Mouse (Mus musculus) neural tube, embryonic 13.5 days (tissue): ENCODE results near the gene Pxylp1. TPM values are rescaled to one million over a fixed set of nuclear protein-coding genes. Genes with fewer than 3 reads are reported as not detected.
A peak's percentile ranks its signal among the peaks of the same experiment; 100 is the strongest.

Experiments
- ATAC-seq: fragments of 200-750 bp; cut with Nextera tagmentation; 2 replicates; pipeline ENCODE4 v1.8.0; 2017; ENCODE audit warnings: low read depth, mild to moderate bottlenecking, moderate TSS enrichment, moderate library complexity
- H3K27ac ChIP-seq: fragments of 300-500 bp; sonication (generic); replicated peaks from 2 replicates; pipeline ENCODE4 v1.5.1; 2015; ENCODE audit warnings: moderate library complexity, mild to moderate bottlenecking, inconsistent platforms
- H3K27me3 ChIP-seq: fragments of 300-500 bp; sonication (generic); 2 replicates; pipeline ENCODE4 v1.6.1; 2015; ENCODE audit warnings: mild to moderate bottlenecking, inconsistent platforms
- H3K36me3 ChIP-seq: fragments of 300-500 bp; sonication (generic); 2 replicates; pipeline ENCODE4 v1.6.1; 2015; ENCODE audit warnings: mild to moderate bottlenecking, inconsistent platforms
- H3K4me1 ChIP-seq: fragments of 300-500 bp; sonication (generic); replicated peaks from 2 replicates; pipeline ENCODE4 v1.6.1; 2015; ENCODE audit warnings: inconsistent platforms
- H3K4me2 ChIP-seq: fragments of 300-500 bp; sonication (generic); 2 replicates; pipeline ENCODE4 v1.6.1; 2015; ENCODE audit warnings: inconsistent platforms, mild to moderate bottlenecking, moderate library complexity
- H3K4me3 ChIP-seq: fragments of 300-500 bp; sonication (generic); 2 replicates; pipeline ENCODE4 v1.5.1; 2015; ENCODE audit warnings: mild to moderate bottlenecking, inconsistent platforms
- H3K9ac ChIP-seq: fragments of 300-500 bp; sonication (generic); 2 replicates; pipeline ENCODE4 v1.6.1; 2015; ENCODE audit warnings: moderate library complexity, mild to moderate bottlenecking, inconsistent platforms
- H3K9me3 ChIP-seq: fragments of 300-500 bp; sonication (generic); 2 replicates; pipeline ENCODE4 v1.6.1; 2016; ENCODE audit warnings: inconsistent platforms
- WGBS: fragments of 180-500 bp; shearing (Covaris S2); methylation state at CpG from one replicate; pipeline ENCODE4 v1.1.7; 2015; 5-methylcytosine and 5-hydroxymethylcytosine counted together
- polyA plus RNA-seq: library from polyadenylated mRNA; unstranded; fragments of >200 nt; fragmentation: Nextera tagmentation; extraction: Ambion mirVana; gene quantifications from 2 replicates; pipeline ENCODE4 v1.2.1, GENCODE M21; 2015

The Pxylp1 gene
- polyA plus RNA-seq, 1 experiment from 2014 or later, result 33.4 TPM

DNA sequence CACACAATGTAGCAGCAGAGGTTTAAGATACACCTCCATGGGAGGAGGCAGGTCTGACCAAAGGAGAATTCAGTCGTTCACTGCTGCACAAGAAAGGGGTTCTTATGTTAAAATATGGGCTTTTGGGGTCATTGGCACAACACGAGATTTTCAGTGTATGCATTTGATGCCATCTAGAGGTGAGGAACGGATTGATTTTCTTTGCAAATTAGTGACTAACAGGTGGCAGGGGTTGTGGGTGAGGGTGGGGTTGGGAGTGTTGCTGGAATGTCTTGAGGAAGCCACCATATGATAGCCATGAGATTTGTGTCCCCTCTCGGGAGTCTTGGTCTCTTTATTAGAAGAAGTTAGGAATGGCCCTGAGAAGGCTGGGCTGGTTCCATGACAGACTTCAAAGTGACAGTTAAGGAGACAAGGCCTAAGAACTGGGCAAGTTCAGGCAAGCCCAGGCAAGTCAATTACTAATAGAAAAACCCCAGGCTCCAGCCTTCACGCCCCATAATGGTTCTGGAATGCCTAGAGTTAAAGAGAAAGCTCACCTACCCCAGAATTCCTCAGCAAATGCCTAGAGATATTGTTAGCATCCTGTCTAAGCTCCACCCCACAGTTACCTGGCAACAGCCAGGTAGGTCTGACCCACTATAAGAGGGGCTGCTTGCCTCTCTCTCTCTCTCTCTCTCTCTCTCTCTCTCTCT, 92.2 kb downstream of the Pxylp1 start:
- no peaks in the 10 kb centered on the region for H3K9me3 ChIP-seq
- ATAC-seq, result no peak
- H3K36me3 ChIP-seq, result no peaks in the 10 kb centered on the region
- H3K27me3 ChIP-seq, result no peaks in the 10 kb centered on the region
- H3K4me2 ChIP-seq, result no peak overlapping the region
- peaks cover 12% of the 10 kb centered on the region for H3K4me1 ChIP-seq
- 34% methylated on average over 5 of the region's 5 CpGs for WGBS
- H3K4me3 ChIP-seq, result no peak overlapping the region
- no peak overlapping the region for H3K27ac ChIP-seq
- H3K9ac ChIP-seq, result no peak overlapping the region

DNA sequence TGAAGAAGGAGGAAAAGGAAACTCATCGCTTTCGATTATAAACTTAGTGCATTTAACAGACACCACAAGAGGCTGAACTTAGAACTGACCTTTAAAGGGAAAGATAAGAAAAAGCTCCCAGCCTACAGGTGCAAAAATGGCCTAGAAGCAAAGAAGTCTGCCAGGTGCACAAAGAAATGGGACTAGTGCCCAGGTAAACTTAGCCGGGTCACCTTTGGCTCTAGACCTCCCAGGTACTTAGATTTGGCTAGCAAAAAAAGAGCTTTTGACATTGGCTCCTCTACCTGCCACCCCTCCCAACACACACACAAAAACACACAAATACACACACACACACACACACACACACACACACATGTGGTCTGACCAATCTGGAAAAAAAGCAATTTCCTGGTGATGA, 95.2 kb downstream of the Pxylp1 start:
- Histone ChIP-seq H3K27me3 (no peaks in the 10 kb centered on the region), H3K4me2 (no peak overlapping the region), H3K27ac (no peak overlapping the region), H3K4me3 (no peak overlapping the region), H3K36me3 (no peaks in the 10 kb centered on the region), H3K9me3 (no peaks in the 10 kb centered on the region), H3K9ac (no peak overlapping the region), H3K4me1 (peaks cover 14% of the 10 kb centered on the region)
- 95% methylated on average over 3 of the region's 3 CpGs for WGBS
- ATAC-seq, result no peak

DNA sequence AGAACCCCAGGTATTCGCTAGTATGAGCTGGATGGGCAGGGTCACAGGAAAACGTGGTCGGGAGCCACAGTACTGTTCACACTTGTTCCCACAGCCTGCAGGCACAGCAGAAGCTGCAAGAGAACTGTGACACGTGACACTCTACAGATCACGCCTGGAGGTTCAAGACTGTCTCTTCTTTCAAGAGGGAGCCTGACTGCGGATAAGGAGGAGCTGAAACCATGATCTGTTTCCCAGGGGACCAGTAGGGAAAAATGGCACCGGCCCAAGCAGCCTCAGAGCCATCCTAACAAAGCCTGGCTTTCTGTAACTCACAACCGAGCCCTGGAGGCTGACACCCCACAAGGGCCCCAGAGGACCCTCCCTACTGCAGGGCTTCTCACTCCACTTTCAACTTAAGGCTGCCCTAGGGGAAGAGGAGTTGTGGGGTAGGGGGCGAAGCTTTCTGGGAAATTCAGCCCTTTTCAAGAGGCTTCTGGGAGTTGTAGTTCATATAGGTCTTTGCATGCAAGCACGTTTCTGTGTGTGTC, 97.0 kb downstream of the Pxylp1 start:
- Histone ChIP-seq H3K9ac (peak overlapping the region; percentile 70), H3K9me3 (no peaks in the 10 kb centered on the region), H3K27ac (peak overlapping the region; percentile 79), H3K4me1 (peaks cover 9% of the 10 kb centered on the region), H3K4me2 (peak overlapping the region; percentile 63), H3K27me3 (no peaks in the 10 kb centered on the region), H3K4me3 (peak overlapping the region; percentile 50), H3K36me3 (no peaks in the 10 kb centered on the region)
- WGBS, result 15% methylated on average over 10 of the region's 10 CpGs
- ATAC-seq, result peak; percentile 89

DNA sequence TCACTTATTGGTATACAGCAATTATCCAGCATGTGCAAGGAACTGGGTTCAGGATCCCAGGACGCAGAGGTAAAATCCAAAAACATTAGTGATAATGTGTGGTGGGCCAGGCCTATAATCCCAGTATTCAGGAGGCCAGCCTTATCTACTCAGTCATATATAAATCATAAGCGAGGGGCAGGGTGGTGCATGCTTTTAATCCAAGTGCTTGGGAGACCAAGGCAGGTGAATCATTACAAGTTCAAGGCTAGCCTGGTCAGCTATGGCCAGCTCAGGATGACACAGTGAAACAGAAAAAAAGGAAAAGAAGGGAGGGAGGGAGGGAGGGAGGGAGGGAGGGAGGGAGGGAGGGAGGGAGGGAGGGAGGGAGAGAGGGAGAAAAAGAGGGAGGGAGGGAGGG, 97.9 kb downstream of the Pxylp1 start:
- Histone ChIP-seq H3K9ac (no peak overlapping the region), H3K4me3 (no peak overlapping the region), H3K9me3 (no peaks in the 10 kb centered on the region), H3K4me1 (peaks cover 9% of the 10 kb centered on the region), H3K36me3 (no peaks in the 10 kb centered on the region), H3K4me2 (no peak overlapping the region), H3K27me3 (no peaks in the 10 kb centered on the region), H3K27ac (no peak overlapping the region)
- WGBS, result 93% methylated on average over 2 of the region's 2 CpGs
- ATAC-seq, result no peak

DNA sequence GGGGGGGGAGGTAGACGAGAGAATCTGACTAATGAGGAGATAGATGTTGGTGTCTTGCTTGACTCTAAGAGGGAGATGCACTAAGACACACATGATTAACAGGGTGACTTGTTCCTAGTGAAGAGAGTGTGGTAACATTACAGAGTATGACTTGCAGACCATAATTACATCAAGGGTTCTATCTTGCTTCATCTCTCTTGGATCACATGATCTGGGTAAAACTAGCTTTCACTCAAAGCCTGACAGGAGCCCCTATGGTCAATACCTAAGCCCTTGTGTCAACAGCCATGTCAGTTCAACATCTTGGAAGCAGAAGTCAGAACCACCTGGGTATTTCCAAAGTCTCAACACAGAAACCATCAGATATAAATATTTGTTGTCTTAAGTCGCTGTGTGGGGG, 99.9 kb downstream of the Pxylp1 start:
- no peaks in the 10 kb centered on the region for H3K9me3 ChIP-seq
- H3K27me3 ChIP-seq, result no peaks in the 10 kb centered on the region
- no peak overlapping the region for H3K27ac ChIP-seq
- no peak overlapping the region for H3K4me2 ChIP-seq
- no peak overlapping the region for H3K9ac ChIP-seq
- H3K4me3 ChIP-seq, result no peak overlapping the region
- peaks cover 9% of the 10 kb centered on the region for H3K4me1 ChIP-seq
- no peaks in the 10 kb centered on the region for H3K36me3 ChIP-seq
- no peak for ATAC-seq
- WGBS, result 94% methylated on average over 2 of the region's 2 CpGs

DNA sequence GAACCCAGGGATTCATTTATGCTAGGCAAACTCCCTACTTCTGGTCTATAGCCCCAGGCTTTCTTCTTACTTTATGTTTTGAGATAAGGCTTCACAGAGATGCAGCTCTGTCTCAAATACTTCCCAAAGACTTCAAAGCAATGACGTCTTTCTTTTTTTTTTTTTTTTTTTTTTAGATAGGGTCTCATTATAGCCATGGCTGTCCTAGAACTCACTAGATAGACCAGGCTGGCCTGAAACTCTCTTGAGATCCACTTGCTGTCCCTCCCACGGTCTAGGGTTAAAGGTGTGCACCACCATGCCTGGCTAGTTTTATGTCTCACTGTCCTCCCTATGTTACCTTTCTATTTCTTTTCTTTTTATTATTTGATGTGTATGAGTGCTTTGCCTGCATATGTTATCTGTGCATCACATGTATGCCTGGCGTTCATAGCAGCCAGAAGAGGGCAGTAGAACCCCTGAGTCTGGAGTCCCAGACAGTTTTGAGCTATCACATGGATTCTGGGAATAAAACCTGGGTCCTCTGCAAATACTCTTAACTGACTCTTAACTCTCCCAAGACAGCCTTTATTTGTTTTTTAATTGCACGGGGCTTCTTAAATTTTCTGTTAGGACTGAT, 102.0 kb downstream of the Pxylp1 start:
- H3K4me3 ChIP-seq, result no peak overlapping the region
- H3K27ac ChIP-seq, result no peak overlapping the region
- no peak overlapping the region for H3K9ac ChIP-seq
- no peak overlapping the region for H3K4me2 ChIP-seq
- WGBS, result 47% methylated on average over 4 of the region's 4 CpGs
- H3K9me3 ChIP-seq, result no peaks in the 10 kb centered on the region
- H3K4me1 ChIP-seq, result peaks cover 4% of the 10 kb centered on the region
- H3K36me3 ChIP-seq, result no peaks in the 10 kb centered on the region
- H3K27me3 ChIP-seq, result no peaks in the 10 kb centered on the region
- ATAC-seq, result no peak

DNA sequence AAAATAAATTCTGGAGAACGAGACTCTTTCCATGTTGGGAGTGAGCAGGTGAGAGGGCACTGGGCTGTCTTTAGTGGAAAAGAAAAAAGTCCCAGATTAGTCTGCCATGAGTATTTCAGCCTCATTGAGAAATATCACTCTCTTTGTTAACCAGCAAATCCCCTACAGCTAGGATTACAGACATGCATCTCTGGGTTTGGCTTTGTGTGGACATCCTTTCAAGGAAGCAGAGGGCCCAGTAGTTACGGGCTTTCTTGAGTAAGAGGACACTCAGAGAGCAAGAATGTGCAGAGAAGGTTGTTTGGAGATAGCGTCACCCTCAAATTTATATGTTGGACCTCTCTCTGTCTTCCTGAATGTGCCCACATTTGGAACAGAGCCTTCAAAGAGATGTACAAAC, 102.6 kb downstream of the Pxylp1 start:
- Histone ChIP-seq H3K4me2 (no peak overlapping the region), H3K27me3 (no peaks in the 10 kb centered on the region), H3K4me1 (no peaks in the 10 kb centered on the region), H3K4me3 (no peak overlapping the region), H3K36me3 (no peaks in the 10 kb centered on the region), H3K9ac (no peak overlapping the region), H3K9me3 (no peaks in the 10 kb centered on the region), H3K27ac (no peak overlapping the region)
- WGBS, result 74% methylated on average over 3 of the region's 3 CpGs
- ATAC-seq, result no peak

DNA sequence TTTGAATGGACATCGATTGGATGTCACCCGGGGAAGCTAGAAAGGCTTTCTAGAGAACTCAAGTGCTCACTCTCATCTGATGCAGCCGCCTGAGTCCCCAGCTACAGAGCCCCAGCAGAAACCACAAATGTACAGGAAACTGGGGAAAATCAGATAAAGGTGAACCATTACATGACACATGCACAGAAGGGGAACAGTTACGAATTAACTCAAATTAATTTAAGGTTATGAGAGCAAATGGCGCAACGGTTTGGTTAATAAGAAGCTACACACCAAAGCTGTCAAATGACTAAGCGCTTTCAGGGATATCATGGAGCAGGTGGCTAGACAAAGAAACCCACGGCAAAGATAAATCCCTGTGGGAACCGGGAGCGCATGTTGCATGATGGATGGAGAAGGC, 104.7 kb downstream of the Pxylp1 start:
- ATAC-seq, result no peak
- WGBS, result 72% methylated on average over 10 of the region's 10 CpGs

DNA sequence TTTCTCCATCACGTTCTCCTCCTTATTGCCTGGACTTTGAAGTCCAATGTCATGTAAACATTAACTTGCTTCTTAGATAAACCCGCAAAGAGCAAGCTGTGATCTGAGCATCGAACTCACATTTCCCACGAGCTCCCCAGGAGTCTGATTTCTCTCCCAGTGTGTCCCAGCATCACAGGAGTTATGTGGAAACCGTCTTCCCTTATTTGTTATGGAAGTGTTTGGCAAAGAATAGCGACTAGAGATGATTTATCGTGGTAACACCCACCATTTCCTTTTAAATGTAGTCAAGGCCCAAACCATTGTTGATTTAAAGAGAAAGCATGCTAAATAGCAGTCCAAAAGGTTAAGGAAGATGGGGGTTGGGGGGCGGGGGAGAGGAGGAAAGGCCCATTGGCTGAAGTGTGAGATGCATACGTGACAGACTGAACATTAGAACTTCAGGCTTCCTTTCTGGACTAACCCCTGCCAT, 106.6 kb downstream of the Pxylp1 start:
- Histone ChIP-seq H3K4me1 (no peaks in the 10 kb centered on the region), H3K36me3 (no peaks in the 10 kb centered on the region), H3K9ac (no peak overlapping the region), H3K9me3 (no peaks in the 10 kb centered on the region), H3K27me3 (no peaks in the 10 kb centered on the region), H3K4me3 (no peak overlapping the region), H3K27ac (no peak overlapping the region), H3K4me2 (no peak overlapping the region)
- 43% methylated on average over 9 of the region's 9 CpGs for whole genome bisulfite sequencing
- no peak for ATAC-seq

More for the DNA sequence above, 104.7 kb downstream of the Pxylp1 start:
- Histone ChIP-seq H3K27ac (no peak overlapping the region), H3K9ac (no peak overlapping the region), H3K27me3 (no peaks in the 10 kb centered on the region), H3K4me2 (no peak overlapping the region), H3K36me3 (no peaks in the 10 kb centered on the region), H3K9me3 (no peaks in the 10 kb centered on the region), H3K4me3 (no peak overlapping the region), H3K4me1 (no peaks in the 10 kb centered on the region)

DNA sequence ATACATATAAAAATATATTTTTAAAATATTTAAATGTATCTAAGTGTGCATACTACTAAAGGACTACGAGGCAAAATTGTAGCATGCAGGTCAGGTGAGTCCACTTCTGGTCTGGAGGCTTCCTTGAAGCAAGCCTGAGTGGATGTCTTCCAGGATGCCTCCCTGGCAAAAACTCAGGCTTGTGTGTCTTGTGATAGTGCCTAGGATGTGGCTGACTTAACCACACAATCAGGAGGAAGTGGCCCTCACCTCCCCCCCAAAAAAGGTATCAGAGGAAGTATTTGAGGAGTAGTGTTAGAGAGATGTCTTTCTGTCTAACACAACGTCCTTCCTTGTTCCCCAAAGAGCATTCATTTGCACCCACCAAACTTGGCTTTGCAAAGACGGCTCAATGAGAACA, 107.3 kb downstream of the Pxylp1 start:
- H3K4me1 ChIP-seq, result no peaks in the 10 kb centered on the region
- no peak for ATAC-seq
- no peaks in the 10 kb centered on the region for H3K27me3 ChIP-seq
- no peak overlapping the region for H3K27ac ChIP-seq
- H3K4me3 ChIP-seq, result no peak overlapping the region
- H3K9me3 ChIP-seq, result no peaks in the 10 kb centered on the region
- WGBS, result 80% methylated on average over 3 of the region's 3 CpGs
- H3K36me3 ChIP-seq, result no peaks in the 10 kb centered on the region
- no peak overlapping the region for H3K4me2 ChIP-seq
- no peak overlapping the region for H3K9ac ChIP-seq

DNA sequence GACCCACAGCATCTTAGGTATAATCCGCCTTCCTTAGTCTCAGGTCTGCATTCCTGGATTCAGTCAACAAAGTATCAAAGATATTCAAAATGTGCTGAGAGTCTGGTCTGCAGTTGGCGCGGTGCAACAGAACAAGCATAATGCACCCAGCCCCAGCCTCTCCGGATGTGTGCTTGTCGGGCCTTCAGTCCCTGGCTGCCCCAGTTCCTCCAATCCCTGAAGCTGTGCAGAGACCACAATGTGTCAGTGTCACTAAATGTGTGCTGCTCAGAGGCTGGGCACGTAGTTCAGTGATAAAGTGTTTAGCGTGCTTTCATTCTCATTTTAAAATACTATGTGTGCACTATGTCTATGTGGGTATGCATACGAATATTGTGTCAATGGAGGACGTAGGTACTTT, 108.8 kb downstream of the Pxylp1 start:
- Histone ChIP-seq H3K4me3 (no peak overlapping the region), H3K27me3 (no peaks in the 10 kb centered on the region), H3K4me1 (no peaks in the 10 kb centered on the region), H3K4me2 (no peak overlapping the region), H3K36me3 (no peaks in the 10 kb centered on the region), H3K9me3 (no peaks in the 10 kb centered on the region), H3K27ac (no peak overlapping the region), H3K9ac (no peak overlapping the region)
- no peak for ATAC-seq
- 90% methylated on average over 9 of the region's 9 CpGs for WGBS

DNA sequence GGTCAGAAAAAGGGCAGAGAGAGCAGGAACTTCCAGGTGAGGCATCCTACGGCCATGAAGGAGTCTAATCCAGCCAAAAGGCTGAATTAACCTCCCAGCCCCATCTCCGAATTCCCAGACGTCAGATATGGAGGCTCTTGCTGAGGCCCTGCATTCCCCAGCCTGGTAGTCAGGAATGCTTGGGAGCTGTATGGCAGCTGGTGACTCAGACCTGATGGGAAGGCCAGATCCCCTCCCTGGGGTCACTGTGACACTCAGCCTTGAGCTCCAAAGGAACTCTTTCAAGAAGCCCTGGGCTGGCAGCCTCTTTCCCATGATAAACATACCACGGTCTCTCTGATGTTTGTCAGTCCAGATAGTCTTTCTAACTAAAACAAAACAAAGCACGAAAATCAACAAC, 109.2 kb downstream of the Pxylp1 start:
- no peak overlapping the region for H3K27ac ChIP-seq
- H3K4me3 ChIP-seq, result no peak overlapping the region
- H3K4me1 ChIP-seq, result no peaks in the 10 kb centered on the region
- ATAC-seq, result no peak
- no peak overlapping the region for H3K4me2 ChIP-seq
- no peak overlapping the region for H3K9ac ChIP-seq
- H3K36me3 ChIP-seq, result no peaks in the 10 kb centered on the region
- H3K9me3 ChIP-seq, result no peaks in the 10 kb centered on the region
- 74% methylated on average over 5 of the region's 5 CpGs for WGBS
- H3K27me3 ChIP-seq, result no peaks in the 10 kb centered on the region
